Mouse (Mus musculus) left cerebral cortex, postnatal 10 days (tissue): ENCODE results near the gene Tmem117. TPM values are rescaled to one million over a fixed set of nuclear protein-coding genes. Genes with fewer than 3 reads are reported as not detected.

ENCODE experiments used
- DNase-seq, 2 experiments: peaks; one replicate each; pipeline ENCODE4 v3.0.0; 2021 to 2022; ENCODE audit warnings: low spot score in 2 of 2, mixed read lengths in 1 of 2; ENCODE audit errors: extremely low spot score in 1 of 2
- intact Hi-C: fragments of 180-260 bp; cut with DNase I; formaldehyde crosslinking; loops from one replicate; pipeline ENCODE4 v1.15.1; 2025
- total RNA-seq, 2 experiments: library from RNA; stranded (reverse); gene quantifications; 2 replicates each; pipeline ENCODE4 v1.2.3; 2021

Gene Tmem117
- total RNA-seq, 2 experiments from 2014 or later: 12.6 to 13.7 TPM

GRCm38 (mm10) chr15:95068023-95068422 lies 439.0 kb downstream of the Tmem117 start:
- no peak for DNase-seq
- intact Hi-C loops: no loop called here

- peak in 1 of 2 experiments; percentile 53 for DNase-seq
Measured at GRCm38 (mm10) chr15:95068799-95069198, 439.8 kb downstream of the Tmem117 start.

DNA sequence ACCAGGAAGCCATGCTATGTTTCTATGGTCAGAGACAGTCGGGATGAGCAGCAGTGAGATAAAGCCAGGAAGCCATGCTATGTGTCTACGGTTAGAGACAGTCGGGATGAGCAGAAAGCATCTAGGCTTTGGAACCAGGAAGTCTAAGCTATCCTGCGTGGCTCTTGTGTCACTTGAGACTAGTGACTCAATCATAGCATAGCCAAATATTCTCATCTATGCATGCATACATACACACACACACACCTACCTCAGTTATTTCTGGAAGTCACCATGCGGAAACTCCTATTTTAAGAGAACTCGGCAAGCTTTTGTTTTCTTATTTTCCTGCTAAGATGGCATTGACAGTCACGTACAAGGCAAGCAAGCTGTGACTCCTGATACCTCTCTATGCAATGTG lies 441.8 kb downstream of the Tmem117 start:
- no peak for DNase-seq
- intact Hi-C loops: no loop called here

More at GRCm38 (mm10) chr15:95068799-95069198, 439.8 kb downstream of the Tmem117 start:
- intact Hi-C loops: no loop called here

- peak; percentile 38 to 61 for DNase-seq
- intact Hi-C loops: no loop called here
Measured at GRCm38 (mm10) chr15:95075356-95075755, 446.3 kb downstream of the Tmem117 start.

DNA sequence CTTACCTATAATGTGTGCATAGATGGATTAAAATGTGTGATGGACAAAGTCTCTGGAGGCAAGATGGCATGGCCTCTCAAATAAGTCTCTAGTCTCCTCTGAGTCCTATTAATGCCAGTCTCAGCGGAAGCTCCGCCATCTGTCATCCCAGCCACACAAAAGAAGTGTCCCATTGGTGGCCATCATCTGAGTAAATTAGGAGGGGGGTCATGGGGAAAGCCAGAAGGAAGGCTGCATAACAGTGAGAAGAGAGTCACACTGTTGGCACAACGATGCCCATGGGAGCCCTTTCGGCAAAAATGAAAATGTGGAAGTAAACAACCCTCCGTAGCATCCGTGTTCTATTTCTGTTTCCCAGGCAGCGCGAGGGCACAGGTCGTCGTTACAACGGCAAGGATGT lies 452.6 kb downstream of the Tmem117 start:
- intact Hi-C loops: no loop called here
- DNase-seq: no peak

DNA sequence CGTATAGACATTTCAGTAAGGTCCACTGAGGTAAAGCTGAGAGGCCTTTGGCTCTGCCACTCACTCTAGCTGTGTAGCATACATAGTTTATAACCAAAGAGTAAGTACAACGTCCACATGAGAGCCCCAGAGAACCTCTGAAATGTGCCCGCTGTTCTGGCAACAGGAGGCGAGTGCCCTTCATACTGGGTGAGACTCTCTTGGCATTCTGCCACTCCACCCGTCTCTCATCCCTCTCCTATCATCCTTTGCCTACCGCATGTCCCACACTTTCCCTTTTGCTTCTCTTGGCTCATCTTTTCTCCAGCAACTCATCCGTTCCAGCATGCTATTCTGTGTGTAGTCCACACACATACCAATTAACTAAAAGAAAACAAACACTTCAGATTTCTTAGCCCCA lies 456.9 kb downstream of the Tmem117 start:
- no peak for DNase-seq
- intact Hi-C loops: no loop called here

GRCm38 (mm10) chr15:95100133-95100532 lies 471.1 kb downstream of the Tmem117 start:
- no peak for DNase-seq
- intact Hi-C loops: no loop called here

DNA sequence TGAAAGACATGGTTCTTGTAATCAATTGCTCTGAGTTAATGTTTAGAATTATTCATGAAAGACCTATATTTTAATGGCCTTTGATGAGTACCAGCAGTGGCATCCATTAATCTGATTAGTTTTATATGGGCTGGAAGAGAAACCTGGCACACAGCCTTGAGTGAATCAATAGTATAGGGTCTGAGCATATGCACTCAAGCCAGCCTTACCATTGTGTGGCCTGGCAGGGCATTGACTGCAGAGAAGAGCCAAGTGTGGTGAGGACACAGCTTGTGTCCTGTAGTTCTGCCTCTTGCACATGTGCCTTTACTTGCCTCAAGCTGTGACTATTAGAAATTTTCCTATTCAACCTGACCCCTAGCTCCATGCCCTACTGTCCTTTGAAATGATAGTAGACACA lies 472.5 kb downstream of the Tmem117 start:
- intact Hi-C loops: no loop called here
- no peak for DNase-seq

DNA sequence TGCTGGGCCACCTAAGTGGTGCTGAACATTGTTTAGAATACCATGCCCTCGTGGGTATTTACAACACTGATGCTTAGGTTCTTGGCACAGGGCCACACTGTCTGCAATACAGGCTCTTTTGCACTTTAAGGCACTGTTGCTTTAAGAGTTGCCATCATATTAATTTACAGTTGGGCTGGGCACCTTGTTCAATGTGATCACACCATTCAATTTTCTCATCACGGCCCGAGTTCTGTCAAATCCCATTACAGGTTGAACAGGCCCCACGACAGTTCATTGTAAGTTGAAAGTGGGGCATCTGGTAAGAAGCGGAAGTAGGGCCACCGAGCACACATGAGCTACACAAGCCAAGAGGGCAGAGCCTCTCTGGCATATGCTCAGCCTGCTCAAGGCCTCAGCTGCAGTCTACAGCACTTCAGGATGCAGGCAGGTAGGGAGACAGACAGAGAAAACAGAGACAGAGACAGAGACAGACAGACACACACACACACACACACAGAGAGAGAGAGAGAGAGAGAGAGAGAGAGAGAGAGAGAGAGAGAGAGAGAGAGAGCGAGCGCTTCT lies 478.3 kb downstream of the Tmem117 start:
- no peak for DNase-seq
- intact Hi-C loops: no loop called here

- no peak for DNase-seq
- intact Hi-C loops: no loop called here
Measured at GRCm38 (mm10) chr15:95108626-95109025, 479.6 kb downstream of the Tmem117 start.

GRCm38 (mm10) chr15:95131401-95131800 lies 502.4 kb downstream of the Tmem117 start:
- DNase-seq: no peak
- intact Hi-C loops: no loop called here

GRCm38 (mm10) chr15:95135926-95136609 lies 507.0 kb downstream of the Tmem117 start:
- no peak for DNase-seq
- intact Hi-C loops: no loop called here

DNA sequence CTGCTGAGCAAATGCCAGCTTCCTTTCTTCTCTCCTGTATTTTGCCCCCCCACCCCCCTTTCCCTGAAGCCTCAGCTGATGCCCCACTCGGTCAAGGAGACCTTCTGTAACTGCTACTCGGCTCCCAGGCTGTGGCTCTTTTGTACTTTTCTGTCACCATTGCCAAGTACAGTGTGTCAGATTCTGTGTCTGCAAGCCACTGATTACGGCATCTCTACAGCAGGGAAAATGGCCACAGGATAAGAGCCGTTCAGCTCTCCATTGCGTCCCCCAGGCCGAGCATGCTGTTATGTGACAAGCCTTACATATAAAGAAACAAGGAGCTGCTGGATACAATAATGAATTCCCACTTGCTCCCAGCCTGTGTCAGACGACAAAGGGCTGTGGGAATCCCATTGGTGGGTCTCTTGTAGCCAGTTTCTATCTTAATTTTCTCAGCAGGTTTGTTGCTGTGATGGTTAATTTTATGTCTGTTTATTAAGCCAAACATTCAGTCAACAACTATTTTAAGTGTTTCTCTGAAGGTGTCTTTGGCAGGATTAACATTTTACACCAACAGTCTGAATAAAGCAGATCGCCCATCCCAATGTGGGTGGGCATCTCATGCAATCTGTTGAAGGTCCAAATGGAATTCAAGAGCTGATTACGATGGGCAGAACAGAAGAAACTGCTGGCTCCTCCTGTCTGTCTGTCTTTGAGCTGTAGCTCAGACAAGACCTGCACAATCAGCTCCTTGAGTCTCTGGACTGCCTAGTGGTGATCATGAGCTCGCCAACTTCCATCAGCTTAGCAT lies 508.2 kb downstream of the Tmem117 start:
- DNase-seq: peak in 1 of 2 experiments; percentile 20
- intact Hi-C loops: no loop called here

- intact Hi-C loops: no loop called here
- DNase-seq: no peak
Measured at GRCm38 (mm10) chr15:95138709-95139409, 509.8 kb downstream of the Tmem117 start.

GRCm38 (mm10) chr15:95144131-95144530 lies 515.1 kb downstream of the Tmem117 start:
- intact Hi-C loops: no loop called here
- DNase-seq: no peak

DNA sequence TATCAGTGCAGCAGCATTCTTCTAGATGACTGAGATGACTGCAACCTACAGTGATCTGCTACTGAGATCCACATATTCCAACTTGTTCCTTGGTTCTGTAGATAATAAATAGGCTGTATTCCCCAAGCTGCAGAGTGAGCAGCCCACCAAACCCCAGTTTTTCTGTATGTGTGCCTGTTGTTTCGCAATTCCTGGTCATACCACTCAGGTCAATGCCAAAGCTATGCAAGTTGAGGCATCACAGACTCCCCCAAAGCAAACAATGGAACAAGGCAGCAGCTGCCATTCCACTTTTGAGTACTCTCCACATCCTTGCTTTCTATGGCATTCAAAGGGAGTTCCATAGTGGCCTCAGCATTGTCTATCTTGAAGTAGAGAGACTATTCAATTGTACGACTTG lies 516.1 kb downstream of the Tmem117 start:
- DNase-seq: no peak
- intact Hi-C loops: no loop called here
